Mouse (Mus musculus) thymus, adult 2 months (tissue): ENCODE measurements at regions not wholly inside any gene's neighbourhood (a gene's known extent, or its start where the extent isn't known, plus 50 kb on each side); places are given as distances from the start of the nearest gene placed in this dataset.

Experiments
- CTCF ChIP-seq: fragments of 200-500 bp; IDR thresholded peaks from 2 replicates; pipeline ENCODE4 v1.5.1; 2012; ENCODE audit warnings: mild to moderate bottlenecking, control low read depth, low read length, moderate library complexity, borderline replicate concordance; ENCODE audit not compliant: control insufficient read depth, poor library complexity, insufficient read depth; ENCODE audit errors: extremely low read depth
- POLR2A ChIP-seq: fragments of 200-500 bp; IDR thresholded peaks from 2 replicates; pipeline ENCODE4 v1.6.1; 2012; ENCODE audit warnings: mild to moderate bottlenecking, low read length, control low read depth, moderate library complexity; ENCODE audit not compliant: control insufficient read depth, poor library complexity, insufficient read depth; ENCODE audit errors: extremely low read depth

DNA sequence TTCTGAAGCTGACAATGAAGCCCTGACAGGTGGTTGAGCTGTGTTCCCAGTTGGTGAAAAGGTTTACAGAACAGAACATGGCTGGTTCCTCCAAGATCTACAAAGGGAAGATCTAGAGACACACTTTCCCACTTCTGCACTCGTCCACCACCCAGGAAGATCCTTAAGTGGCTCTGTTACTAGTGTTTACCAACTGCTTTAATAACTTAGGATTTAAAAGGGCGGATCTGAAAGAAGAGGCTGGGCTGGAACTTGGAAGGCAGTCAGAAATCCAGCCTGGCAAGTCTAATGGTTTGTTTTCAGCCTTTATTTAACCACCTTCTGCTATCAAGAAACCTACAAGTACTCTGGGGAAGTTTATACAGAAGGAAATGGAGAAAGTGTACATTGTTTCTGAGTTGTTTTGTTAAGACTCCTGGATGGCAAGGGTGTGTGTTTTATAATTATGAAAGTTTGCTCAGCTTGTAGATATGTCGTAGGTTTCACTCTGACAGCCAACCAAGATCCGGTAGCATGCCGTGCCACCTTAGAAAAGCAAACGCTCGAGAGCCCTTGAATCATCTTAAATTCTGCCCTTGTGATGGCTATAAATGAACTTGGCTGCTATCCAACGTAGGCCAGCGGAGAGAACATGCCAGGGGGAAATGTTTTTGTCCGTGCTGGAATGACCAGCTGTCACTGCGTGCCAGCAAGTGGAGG is 248.5 kb downstream of the Plk2 start:
- TF ChIP-seq CTCF (no peak), POLR2A (no peak)
